8 mouse cellular contexts compared by ENCODE assay signal in the genomic region with DNA sequence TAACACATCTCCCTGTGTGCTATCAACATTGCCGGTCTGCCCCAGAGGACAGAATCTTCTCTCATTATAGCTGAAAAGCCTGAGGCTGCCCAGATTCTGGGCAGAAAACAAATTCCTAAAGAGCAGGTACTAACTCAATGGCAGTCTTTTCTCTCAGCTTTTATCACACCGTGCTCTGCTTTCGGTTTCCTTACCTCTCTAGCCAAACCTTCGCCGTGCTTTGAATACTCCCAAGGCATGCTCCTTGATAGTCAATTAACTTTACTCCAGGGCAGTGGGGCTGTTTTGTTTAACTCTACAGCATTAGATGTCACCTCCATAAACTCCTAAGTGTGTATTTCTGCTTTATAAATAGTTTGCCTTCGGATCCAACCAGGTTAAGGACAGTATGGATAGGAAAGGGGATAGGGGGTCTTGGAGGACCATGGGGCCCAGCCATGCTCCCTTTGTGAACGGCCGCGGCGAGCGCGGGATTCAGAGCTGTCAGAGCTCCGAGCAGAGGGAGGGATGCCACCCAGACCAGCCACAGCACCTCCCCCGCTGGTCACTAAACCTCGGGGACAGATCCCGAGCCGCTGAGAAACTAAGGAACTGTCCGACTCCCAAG. TPM values are rescaled to one million over a fixed set of nuclear protein-coding genes. Genes with fewer than 3 reads are reported as not detected.
DNase-seq lines count a peak whose midpoint lies in the region; ATAC-seq and TF ChIP-seq lines count a peak whose summit lies in the region.

No protein-coding gene starts in this region.

- H3K36me3 ChIP-seq in lung, embryonic 15.5 days, result peaks cover 29% of the 10 kb centered on the region
- H3K36me3 ChIP-seq in hindbrain, postnatal 0 days (ENCODE audit: insufficient read depth, low read length), result peaks cover 22% of the 10 kb centered on the region
- H3K36me3 ChIP-seq in midbrain, embryonic 13.5 days, result peaks cover 25% of the 10 kb centered on the region

- no peak for ATAC-seq in lung, embryonic 15.5 days (ENCODE audit: borderline replicate concordance, extremely low read depth, low FRiP score, low TSS enrichment)
- ATAC-seq in hindbrain, postnatal 0 days, result no peak
- ATAC-seq in midbrain, embryonic 13.5 days, result peak; percentile 7

- H3K4me1 ChIP-seq in lung, embryonic 15.5 days, result peaks cover 11% of the 10 kb centered on the region
- peaks cover 7% of the 10 kb centered on the region for H3K4me1 ChIP-seq in hindbrain, postnatal 0 days (ENCODE audit: insufficient read depth, low read length)
- H3K4me1 ChIP-seq in midbrain, embryonic 13.5 days (replicated peaks), result peaks cover 21% of the 10 kb centered on the region

- under 1% methylated on average over 18 of the region's 18 CpGs for WGBS in lung, embryonic 15.5 days
- under 1% methylated on average over 18 of the region's 18 CpGs for WGBS in hindbrain, postnatal 0 days
- under 1% methylated on average over 18 of the region's 18 CpGs for WGBS in midbrain, embryonic 13.5 days

- TF ChIP-seq CTCF in hindbrain, postnatal 0 days (IDR thresholded peaks at IDR 0.05; ENCODE audit: low read depth), result no peak

- peak overlapping the region; percentile 85 for H3K4me2 ChIP-seq in lung, embryonic 15.5 days
- H3K4me2 ChIP-seq in hindbrain, postnatal 0 days (ENCODE audit: low read depth, low read length), result peak overlapping the region; percentile 88
- peak overlapping the region; percentile 65 for H3K4me2 ChIP-seq in midbrain, embryonic 13.5 days (replicated peaks)

- peaks cover 9% of the 10 kb centered on the region for H3K27me3 ChIP-seq in lung, embryonic 15.5 days
- H3K27me3 ChIP-seq in hindbrain, postnatal 0 days (ENCODE audit: insufficient read depth, low read length), result no peaks in the 10 kb centered on the region
- peaks cover 6% of the 10 kb centered on the region for H3K27me3 ChIP-seq in midbrain, embryonic 13.5 days

- peak overlapping the region; percentile 100 for H3K9ac ChIP-seq in lung, embryonic 15.5 days
- peak overlapping the region; percentile 100 for H3K9ac ChIP-seq in hindbrain, postnatal 0 days (replicated peaks; ENCODE audit: low read length)
- H3K9ac ChIP-seq in midbrain, embryonic 13.5 days (replicated peaks), result peak overlapping the region; percentile 100

- no peaks in the 10 kb centered on the region for H3K9me3 ChIP-seq in lung, embryonic 15.5 days
- H3K9me3 ChIP-seq in hindbrain, postnatal 0 days (ENCODE audit: low read length), result no peaks in the 10 kb centered on the region
- no peaks in the 10 kb centered on the region for H3K9me3 ChIP-seq in midbrain, embryonic 13.5 days

- H3K4me3 ChIP-seq in lung, embryonic 15.5 days, result peak overlapping the region; percentile 93
- H3K4me3 ChIP-seq in hindbrain, postnatal 0 days (ENCODE audit: low read length), result peak overlapping the region; percentile 96
- peak overlapping the region; percentile 95 for H3K4me3 ChIP-seq in midbrain, embryonic 13.5 days (replicated peaks)

- DNase-seq in lung, postnatal 14 days, result no peak
- DNase-seq in c-Kit-positive CD71-positive TER-119-positive erythroid progenitor cells, embryonic 14.5 days (ENCODE audit: low spot score), result peak; percentile 59
- DNase-seq in hindbrain, postnatal 0 days (ENCODE audit: low spot score), result no peak
- DNase-seq in adrenal gland, postnatal 14 days, result no peak
- no peak for DNase-seq in cerebellum, postnatal 36 days
- no peak for DNase-seq in urinary bladder, postnatal 25 days (ENCODE audit: low spot score)

- H3K27ac ChIP-seq in lung, embryonic 15.5 days, result peak overlapping the region; percentile 97
- peak overlapping the region; percentile 100 for H3K27ac ChIP-seq in hindbrain, postnatal 0 days
- peak overlapping the region; percentile 98 for H3K27ac ChIP-seq in midbrain, embryonic 13.5 days

RNA-seq across cellular contexts. Expression of a gene that starts 0.7 kb away (rescaled TPM):
- 216 and 217 TPM in 2 replicates for polyA plus RNA-seq in lung, embryonic 15.5 days (2015; fragmentation: Nextera tagmentation; extraction: Ambion mirVana)
- 87.2 and 99.4 TPM in 2 replicates for total RNA-seq in hindbrain, postnatal 0 days (2014; rRNA removed)
- polyA plus RNA-seq in hindbrain, postnatal 0 days (2015; fragmentation: Nextera tagmentation; extraction: Ambion mirVana), result 124 and 135 TPM in 2 replicates
- polyA plus RNA-seq in midbrain, embryonic 13.5 days (2015; fragmentation: Nextera tagmentation; extraction: Ambion mirVana), result 196 and 204 TPM in 2 replicates
- total RNA-seq in adrenal gland, postnatal 14 days (2021), result 181 and 186 TPM in 2 replicates

RNA-seq across cellular contexts. Expression of a gene that starts 12.7 kb away (rescaled TPM):
- 0.07 and 0.09 TPM in 2 replicates for polyA plus RNA-seq in lung, embryonic 15.5 days (2015; fragmentation: Nextera tagmentation; extraction: Ambion mirVana)
- 10.9 and 38.4 TPM in 2 replicates for total RNA-seq in hindbrain, postnatal 0 days (2014; rRNA removed)
- polyA plus RNA-seq in hindbrain, postnatal 0 days (2015; fragmentation: Nextera tagmentation; extraction: Ambion mirVana), result 7.5 and 8.1 TPM in 2 replicates
- 0.39 and 0.57 TPM in 2 replicates for polyA plus RNA-seq in midbrain, embryonic 13.5 days (2015; fragmentation: Nextera tagmentation; extraction: Ambion mirVana)
- 0.34 and 0.74 TPM in 2 replicates for total RNA-seq in adrenal gland, postnatal 14 days (2021)

RNA-seq across cellular contexts. Expression of a gene that starts 56.5 kb away (rescaled TPM):
- polyA plus RNA-seq in lung, embryonic 15.5 days (2015; fragmentation: Nextera tagmentation; extraction: Ambion mirVana), result not detected in 2 replicates
- 0.07 and 0.16 TPM in 2 replicates for total RNA-seq in hindbrain, postnatal 0 days (2014; rRNA removed)
- 0.11 and 0.23 TPM in 2 replicates for polyA plus RNA-seq in hindbrain, postnatal 0 days (2015; fragmentation: Nextera tagmentation; extraction: Ambion mirVana)
- polyA plus RNA-seq in midbrain, embryonic 13.5 days (2015; fragmentation: Nextera tagmentation; extraction: Ambion mirVana), result 0.06 TPM in 1 of 2 replicates, not detected in the other
- total RNA-seq in adrenal gland, postnatal 14 days (2021), result 1.6 and 2.3 TPM in 2 replicates
